Mouse (Mus musculus) v-Abl transformed pro-B cells (cell line): ENCODE measurements around the gene Zic2.
"Not testable (repeated sequence)": the region's sequence is repeated elsewhere in the genome, so short reads cannot be mapped to it uniquely, and the experiment has no call there.

ENCODE experiments used
- in situ Hi-C, 2 experiments: fragments of 400-800 bp; cut with MboI; formaldehyde crosslinking; loops; one replicate each; pipeline ENCODE4 v1.15.1; 2025; ENCODE audit not compliant: unreplicated experiment in 2 of 2

Zic2 gene

DNA sequence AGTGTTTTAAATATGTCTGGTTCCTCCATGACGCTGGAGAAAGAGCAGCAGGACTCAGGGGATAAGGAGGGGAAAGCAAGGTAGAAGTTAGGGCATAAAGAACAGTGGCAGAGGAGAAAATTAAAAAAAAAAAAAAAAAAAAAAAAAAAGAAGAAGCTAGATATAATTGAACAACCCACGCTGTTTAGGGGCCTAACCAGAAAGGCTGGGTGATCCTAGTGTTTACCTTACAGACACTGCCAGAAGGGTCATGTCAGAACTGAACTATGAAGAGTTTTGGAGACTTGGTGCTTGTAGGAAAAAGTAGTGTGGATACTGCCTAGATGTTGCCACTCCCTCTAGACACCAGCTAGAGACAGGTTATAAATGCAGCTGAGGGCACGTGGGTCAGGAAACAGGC, 13.7 kb upstream of the Zic2 start:
- in situ Hi-C loops = no loop called here

DNA sequence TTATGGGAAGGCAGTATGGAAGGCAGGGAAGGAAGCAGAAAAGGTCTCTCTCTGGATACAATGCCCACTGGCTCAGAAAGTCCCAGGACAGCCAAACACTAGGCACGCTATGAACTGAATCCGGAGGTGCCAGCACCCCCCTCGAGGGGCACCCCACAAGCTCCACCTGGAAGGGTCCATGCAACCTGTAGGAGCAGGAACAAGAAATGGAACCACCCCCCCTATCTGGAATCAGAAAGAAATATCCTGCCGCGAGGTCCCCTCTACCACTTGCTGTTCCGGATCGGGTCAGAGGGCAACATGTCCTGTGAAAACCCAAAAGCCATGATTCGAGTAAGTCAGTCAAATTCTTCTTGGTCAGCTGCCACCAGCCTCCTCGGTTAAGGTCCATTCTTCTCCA, 13.3 kb upstream of the Zic2 start:
- in situ Hi-C loops = no loop called here

DNA sequence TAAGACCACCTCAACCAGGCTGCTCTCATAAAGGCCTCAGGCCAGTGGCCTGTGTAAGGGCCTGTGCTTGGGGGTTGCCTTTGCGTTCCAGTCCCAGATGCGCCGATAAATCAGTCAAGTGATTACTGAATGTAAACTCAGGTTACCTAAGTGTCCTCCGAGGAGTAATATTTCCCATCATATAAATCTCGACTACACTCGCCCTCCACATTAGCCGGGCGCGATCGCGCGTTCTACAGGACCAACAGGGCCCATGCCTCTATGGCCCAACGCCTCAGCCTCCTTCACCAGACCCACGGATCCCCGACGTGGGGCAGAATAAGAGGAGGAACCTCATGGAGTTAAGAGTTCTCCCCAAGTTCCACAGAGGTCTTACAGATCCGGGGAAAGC, 12.6 kb upstream of the Zic2 start:
- in situ Hi-C loops = no loop called here

DNA sequence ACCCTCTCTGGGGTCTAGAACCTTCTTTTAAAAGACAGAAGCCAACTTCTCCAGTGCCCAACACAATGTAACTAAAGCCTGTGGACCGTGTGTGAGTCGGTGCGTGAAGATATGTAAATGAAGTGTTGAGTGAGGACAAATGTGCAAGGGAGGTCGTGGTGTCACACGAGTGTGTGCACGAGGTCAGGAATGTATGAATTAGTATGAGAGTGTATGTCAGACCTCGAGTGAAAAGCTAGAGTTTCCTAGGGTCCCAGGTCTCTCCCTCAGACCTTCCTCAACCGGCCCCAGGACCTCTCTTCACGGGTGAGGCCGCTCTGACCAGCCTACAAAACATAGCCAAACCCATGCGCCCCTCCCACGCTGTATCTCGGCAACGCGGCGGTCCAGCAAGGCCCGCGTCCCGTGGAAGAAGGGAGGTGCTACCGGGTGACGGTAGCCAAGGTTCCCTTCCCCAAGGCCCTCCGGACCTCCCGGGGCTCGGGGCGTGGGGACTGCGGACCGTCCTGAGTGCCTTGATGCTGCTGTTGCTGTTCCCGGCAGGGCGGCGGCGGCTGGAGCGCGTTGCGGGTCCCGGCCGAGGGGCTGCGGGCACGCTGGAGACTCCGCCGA, 12.0 kb upstream of the Zic2 start:
- in situ Hi-C loops = no loop called here

DNA sequence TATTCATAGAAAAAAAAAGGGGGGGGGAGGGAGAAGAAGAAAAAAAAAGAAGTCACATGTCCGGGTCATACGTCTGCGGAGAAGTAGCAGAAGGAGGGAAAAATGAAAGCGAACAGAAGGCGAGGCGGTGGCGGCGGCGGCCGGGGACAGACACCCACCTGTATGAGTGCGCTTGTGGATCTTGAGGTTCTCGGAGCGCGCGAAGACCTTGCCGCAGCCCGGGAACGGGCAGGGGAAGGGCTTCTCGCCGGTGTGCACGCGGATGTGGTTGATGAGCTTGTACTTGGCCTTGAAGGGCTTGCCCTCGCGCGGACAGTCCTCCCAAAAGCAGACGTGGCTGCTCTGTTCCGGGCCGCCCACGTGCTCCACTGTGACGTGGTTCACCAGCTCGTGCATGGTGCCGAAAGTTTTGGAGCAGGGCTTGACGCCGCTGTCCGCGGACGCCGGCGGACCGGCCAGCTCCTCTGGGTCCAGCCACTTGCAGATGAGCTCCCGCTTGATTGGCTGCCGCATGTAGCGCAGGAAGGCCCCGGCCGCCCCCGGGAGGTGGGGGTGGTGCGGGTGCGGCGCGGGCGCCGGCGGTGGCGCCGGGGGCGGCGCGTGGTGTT, 11.4 kb upstream of the Zic2 start:
- in situ Hi-C loops = not testable (repeated sequence)

DNA sequence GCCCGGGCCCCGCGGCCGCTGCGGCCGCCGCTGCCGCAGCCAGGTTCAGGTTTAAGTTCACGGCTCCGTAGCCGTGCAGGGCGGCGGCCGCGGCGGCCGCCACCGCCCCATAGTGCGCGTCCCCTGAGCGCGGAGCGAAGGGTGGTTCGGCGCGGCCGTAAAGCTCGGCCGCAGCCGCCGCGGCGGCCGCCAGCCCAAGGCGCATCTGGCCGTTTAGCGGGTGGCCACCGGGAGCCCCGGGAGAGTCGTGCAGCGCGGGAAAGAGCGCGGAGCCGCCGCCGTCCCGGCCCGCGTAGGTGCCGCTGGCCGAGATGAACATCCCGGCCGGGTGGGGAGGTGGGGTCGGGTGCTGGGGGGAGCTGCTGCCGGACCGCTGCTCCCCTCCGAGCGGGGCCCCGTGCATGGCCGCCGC, 10.9 kb upstream of the Zic2 start:
- in situ Hi-C loops = no loop called here

DNA sequence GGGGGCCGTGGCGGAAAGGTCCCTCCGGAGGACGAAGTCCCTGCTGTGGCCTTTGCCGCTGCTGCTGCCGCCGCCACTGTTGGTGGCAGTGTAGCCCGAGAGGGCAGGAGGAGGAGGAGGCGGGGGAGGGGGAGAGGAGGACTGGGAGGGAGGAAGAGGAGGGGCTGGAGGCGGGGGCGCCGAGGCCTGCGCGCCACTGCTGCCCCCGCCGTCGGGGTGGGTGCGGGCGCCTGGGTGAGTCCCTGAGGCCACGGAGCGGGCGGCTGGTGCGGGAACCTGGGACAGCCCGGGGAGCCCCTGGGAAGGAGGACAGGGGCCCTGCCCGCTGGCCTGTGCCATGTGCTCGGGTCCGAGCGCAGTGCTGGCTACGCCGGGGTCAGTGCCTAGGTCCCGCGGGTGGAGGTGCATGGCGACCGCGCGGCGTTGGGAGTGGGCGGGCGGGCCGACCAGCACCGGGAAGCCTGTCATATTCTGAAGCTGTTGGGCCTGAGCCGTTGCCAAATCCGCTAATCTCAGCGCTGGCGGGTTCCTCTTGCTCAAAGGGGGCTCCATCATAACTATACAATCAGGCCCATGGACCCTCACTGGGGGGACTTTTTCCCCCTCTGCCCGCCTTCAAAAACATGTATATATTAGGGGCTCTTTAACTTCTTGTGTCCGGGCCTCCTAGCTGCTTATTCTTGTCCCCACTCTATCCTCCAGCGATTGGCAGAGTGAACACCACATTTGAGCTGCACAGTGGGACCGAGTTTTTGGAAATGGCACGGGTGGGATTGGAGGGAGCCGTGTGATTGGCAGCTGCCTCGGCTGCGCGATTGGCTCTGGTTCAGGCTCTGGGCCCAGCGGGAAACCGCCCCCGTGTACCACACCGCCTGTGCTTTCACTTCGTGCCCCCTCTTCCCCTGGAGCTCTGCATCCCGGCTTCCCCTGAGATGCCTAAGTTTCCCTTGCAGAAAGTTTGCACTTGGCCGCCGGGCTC, 10.2 kb upstream of the Zic2 start, which contains the start of gene Zic5:
Zic5 (minus strand) TSS at position 915 of the 979 bp plus-strand sequence.
- in situ Hi-C loops = no loop called here

DNA sequence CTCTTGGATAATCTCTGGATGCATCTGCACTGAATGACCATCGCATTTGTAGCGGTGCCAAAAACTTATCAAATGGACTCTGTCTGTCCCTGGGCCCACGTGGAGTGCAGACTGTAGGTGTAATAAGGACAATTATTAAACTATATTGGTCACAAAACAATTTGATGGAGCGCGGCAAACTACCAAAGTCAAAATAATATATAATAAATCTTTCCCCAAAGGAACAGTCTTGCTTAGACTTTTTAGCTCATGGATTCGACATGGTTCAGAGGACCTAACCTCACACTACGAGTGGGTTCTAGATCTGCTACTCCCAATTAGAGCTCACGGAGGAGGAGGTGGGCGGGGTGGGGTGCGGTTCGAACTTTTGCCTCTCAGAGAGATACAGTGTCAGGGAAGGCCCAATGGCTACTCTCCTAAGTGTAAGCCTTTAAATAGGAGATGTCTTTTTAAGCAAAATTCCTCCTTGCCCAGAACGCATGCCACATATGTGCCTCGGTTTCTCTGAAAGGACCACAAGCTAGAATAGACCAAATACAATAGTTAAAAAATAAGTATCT, 9.2 kb upstream of the Zic2 start:
- in situ Hi-C loops = no loop called here

DNA sequence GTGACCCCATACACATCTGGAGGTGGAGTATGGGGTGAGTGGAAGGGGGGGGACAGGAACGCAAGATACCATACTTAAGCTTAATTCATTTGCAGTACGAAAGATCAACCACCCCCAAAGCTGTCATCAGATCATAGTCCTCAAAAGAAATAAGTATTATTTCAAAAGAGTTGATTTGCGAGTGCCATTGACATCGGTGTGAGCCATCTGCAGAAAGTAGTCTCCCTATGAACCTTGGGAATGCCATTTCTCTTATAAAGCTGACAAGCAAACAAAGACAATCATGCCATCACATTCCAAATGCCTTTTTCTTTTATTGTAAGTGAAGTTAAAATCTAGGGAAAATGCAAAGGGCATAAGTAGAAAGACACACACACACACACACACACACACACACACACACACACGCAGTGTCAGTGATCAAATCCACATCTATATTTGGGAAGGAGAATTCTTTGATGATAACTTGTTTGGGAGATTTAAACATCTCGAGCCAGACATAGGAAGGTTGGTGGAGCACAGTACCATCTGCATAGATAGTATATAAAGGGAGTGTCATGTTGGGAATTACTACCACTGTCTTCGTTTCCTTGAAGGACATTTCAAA, 8.4 kb upstream of the Zic2 start:
- in situ Hi-C loops = no loop called here

DNA sequence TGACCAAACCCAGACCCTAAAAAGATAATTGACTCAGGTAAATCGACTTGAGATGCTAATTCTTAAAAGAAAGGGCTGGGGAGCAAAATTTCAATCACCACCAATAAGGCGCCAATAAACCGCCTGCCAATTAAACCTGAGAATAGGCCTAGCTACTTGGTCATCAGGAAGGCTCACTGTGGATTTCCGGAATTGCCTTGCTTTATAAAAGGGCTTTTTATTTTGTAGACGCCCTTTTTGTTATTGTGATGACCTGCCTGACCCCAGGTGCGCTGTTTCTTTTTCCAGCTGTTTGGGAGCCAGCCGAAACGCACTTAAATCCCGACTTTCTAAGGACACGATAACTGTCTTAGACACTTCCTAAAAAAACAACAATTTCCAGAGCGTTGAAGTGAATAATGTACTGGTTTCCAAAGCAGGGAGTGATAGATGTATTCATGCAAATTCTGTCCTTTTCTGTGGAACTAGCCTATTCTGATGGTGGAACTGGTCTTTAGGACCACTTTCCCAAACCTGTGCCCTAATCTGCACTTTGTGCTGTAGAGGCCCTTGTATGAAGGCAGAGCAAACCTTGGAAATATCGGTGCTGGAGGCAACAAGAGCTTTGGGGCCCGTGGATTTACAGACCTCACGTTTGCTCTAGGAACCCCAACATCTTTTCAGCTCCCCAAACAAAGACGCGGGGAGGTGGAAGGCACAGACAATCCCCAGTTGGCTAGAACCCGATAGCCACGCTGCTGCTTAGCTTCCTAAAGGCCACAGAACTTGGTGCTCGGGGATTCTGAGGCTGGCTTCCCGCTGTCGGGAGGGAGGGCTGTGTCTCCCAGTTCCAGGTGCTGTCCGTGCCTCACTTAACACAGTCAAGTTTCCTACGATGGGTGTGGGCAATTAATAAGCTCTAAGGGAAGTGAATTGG, 7.1 kb upstream of the Zic2 start:
- in situ Hi-C loops = no loop called here

DNA sequence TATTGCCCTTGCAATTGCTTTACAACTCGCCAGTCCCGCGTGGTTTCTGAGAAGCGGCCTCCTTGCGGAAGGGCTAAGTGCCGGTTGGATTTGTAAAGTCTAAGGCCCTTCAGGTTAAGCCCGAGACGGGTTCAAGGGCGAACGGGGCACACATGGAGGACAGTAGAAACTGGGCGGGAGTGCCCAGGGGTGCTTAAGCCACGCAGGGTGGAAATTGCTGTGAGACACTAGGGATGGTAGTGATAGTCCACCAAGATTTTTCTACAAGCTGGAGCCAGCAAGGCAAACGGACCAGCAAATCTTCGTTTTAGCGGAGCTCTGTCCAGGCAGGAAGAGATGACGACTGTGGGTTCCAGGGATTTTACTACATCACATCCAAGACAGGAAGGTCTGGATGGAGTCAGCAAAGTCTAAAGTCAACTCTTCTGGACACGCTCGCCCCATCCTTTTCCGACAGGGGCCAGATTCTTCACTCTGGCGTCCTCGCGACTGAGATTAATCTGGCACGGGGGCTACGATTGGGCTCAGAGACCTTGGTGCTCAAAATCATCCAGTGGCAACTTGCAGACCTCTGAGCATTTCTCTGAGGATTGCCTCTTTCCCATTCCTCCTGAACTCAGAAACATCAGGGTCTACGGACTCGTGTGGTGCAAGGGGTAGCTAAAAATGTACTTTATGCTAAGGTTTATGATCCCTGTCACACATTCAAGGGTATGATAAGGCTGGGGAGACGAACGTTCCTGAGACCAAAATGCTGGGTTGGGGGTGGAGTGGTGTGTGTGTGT, 6.1 kb upstream of the Zic2 start:
- in situ Hi-C loops = no loop called here

DNA sequence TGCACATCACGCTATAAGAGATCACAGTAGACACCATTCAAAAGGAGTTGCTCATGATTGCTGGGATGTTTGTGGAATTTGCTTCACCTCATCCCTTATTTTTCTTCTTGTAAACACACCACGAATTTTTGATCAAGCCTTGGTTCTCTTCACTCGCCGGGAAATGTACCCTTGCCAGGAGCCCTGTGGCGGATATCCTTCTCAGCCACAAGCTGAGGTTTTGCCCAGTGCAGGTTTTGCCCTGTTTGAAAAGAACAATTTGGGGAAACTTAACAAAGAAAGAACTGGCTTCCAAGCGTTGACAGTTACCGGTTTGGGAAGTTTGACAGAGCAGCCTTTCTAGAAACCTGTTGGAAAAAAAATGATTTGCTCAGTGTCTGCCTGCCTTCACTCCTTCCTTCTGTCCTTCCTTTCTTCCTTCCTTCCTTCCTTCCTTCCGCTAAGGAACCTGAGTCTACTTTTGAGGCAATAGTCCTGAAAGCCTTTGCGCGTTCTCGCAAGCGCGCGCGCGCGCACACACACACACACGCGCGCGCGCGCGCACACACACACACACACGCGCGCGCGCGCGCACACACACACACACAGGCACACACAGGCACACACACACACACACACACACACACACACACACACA, 3.7 kb upstream of the Zic2 start:
- in situ Hi-C loops = no loop called here

DNA sequence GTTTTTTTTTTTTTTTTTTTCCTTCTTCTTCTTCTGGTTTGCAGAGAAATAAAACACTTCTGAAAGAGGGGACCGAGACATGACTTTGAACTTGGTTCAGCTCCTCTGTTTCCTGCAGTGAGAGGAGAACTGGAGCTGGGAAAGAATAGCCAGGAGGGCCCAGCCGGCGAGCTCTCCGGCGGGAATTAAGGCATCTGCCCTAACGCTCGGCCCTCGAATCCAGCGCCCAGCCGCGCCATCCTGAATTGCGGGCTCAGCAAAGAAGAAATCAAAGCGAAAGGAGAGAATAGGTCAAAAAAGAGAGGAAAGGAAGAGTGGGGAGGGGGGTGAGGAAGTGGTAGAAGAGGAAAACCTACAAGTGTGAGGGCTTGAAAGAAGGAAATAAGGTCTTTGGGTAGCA, 3.1 kb upstream of the Zic2 start:
- in situ Hi-C loops = no loop called here

DNA sequence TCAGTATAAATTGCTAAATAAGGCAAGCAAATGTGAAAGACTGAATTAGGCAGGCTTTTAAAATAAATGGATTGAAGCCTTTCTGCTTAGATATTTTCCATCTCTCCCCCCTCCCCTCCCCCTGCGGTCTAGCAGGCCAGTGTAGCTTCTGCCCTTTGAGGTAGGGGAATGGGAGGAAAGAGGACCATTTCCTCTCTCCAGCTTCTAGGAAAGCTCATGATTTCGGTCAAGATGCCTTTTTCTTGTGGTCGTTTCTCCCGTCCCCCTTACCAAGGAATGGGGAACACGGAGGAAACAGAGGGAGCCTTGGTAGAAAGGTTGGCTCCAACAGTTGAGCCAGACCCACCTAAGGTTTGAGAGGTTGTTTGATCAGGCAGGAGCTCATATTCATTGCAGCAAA, 2.6 kb upstream of the Zic2 start:
- in situ Hi-C loops = no loop called here

DNA sequence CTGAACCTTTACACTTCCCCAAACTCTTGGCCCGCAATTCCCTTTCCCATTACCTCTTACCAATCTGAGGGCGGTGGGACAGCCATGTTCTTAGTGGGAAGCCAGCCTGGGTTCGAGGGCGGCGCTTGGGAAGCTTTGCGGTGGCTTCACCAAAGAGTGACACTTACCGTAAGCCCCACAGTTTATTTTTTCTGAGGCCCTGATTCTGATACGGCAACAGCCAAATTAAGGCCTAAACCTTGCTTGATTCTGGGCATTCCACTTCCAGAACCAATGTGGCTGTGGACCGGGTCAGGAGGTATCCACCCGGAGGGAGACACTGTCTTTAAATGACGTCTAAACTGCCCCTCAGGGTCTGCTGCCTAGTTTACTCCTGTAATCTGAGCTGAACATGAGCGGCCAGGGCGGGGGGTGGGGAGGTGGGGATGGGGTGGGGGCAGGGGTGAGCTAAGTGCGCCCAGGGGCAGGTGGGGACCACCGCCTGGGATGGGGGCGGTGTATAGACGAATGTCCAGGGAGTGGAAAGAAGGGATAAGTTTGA, 2.0 kb upstream of the Zic2 start:
- in situ Hi-C loops = no loop called here

DNA sequence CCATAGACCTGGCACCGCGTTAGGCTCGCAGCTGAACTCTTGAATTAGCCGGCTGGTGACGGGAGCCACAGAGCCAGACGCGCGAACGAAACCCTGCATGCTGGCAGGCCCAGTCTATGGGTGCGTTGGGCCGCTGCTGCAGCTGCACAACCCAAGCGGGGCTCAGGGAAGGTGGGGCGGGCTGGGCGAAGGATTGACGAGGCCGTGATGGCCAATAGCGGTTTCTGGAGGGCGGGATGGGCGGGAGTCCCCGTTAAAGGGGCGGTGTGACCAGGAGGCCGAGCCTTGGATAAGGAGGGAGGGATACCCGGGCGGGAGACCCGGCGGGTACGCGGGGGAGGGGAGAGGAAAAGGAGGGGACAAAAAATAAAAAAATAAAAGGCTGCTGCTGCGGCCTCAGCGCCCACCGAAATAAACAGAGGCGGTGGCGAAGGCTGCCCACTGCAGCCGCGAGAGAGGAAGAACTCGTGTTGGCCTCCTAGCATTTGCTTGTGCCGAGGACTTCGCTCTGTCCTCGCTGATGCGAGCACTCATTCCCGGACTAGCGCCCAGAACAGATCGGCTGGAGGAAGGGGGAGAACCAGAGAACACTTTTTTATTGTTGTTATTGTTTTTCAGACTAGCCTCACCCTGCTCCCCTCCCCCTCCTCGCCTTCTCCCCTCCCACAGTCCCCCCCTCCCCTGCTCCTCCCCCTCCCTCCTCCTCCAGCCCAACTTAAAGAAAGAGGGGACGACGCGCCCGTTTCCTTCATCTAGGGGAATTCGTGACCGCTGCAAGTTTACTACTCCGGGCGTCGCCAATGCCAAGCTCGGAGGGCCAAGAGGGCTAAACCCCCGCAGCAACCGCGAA, 969 bp upstream of the Zic2 start:
- in situ Hi-C loops = no loop called here

DNA sequence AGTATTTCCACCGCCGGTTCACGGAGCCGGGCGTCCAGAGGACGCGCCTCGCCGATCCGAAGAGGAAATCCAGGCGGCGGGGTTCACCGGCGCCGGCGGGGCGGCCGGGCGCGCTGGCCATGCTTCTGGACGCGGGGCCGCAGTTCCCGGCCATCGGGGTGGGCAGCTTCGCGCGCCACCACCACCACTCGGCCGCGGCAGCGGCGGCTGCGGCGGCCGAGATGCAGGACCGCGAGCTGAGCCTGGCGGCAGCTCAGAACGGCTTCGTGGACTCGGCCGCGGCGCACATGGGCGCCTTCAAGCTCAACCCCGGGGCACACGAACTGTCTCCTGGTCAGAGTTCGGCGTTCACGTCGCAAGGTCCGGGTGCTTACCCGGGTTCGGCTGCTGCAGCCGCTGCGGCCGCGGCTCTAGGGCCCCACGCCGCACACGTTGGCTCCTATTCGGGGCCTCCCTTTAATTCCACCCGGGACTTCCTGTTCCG, 364 bp downstream of the Zic2 start:
- in situ Hi-C loops = no loop called here
